ENCODE assay signal across 15 mouse cellular contexts in the genomic region with DNA sequence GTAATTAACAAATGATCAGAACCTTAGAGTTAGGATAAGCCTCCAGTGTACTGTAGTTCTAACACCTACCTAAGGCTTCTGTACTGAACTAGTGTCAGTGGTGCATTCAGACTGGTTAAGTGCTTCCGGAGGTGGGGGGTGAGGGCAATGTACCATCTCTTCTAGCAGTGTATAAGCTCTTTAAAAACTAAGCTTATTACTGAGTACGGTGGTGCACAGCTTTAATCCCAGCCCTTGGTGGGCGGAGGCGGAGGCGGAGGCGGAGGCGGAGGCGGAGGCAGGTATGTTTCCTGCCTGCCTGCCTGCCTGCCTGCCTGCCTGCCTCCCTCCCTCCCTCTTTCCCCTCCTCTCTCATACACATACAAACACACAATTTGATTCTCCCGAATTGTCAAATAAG. TPM values are rescaled to one million over a fixed set of nuclear protein-coding genes. Genes with fewer than 3 reads are reported as not detected.
A peak's percentile ranks its signal among the peaks of the same experiment; 100 is the strongest.
DNase-seq lines count a peak whose midpoint lies in the region; ATAC-seq and TF ChIP-seq lines count a peak whose summit lies in the region.
"Had no signal": no experiment of that assay in that cellular context is flagged by ENCODE, and none has a peak within 500 bp of the region (broad histone marks: within the 10 kb centered on the region; RNA-seq: fewer than 3 reads in every experiment).

No protein-coding gene starts in this region.

- peak; percentile 41; the same call in 1 of the 2 replicates for ATAC-seq in lung, embryonic 14.5 days (ENCODE audit: insufficient read depth)
- no peak for ATAC-seq in embryonic facial prominence, embryonic 12.5 days (ENCODE audit: insufficient number of reproducible peaks, insufficient read depth, low FRiP score, low TSS enrichment)
- ATAC-seq in embryonic facial prominence, embryonic 14.5 days (ENCODE audit: low read depth) = 0 out of 2 replicates have a peak, but pooled peaks have one; percentile 37
- ATAC-seq: midbrain, embryonic 13.5 days had no signal

- no peaks in the 10 kb centered on the region for H3K9me3 ChIP-seq in lung, embryonic 14.5 days (ENCODE audit: low read depth, low read length)
- H3K9me3 ChIP-seq in embryonic facial prominence, embryonic 12.5 days = no peaks in the 10 kb centered on the region
- no peaks in the 10 kb centered on the region for H3K9me3 ChIP-seq in embryonic facial prominence, embryonic 14.5 days (ENCODE audit: control insufficient read depth, low read length)
- H3K9me3 ChIP-seq: forebrain, embryonic 10.5 days; hindbrain, embryonic 15.5 days; kidney, embryonic 15.5 days; liver, embryonic 15.5 days; midbrain, embryonic 13.5 days had no signal

- H3K9ac ChIP-seq in lung, embryonic 14.5 days = no peak overlapping the region
- H3K9ac ChIP-seq in embryonic facial prominence, embryonic 12.5 days = no peak overlapping the region
- H3K9ac ChIP-seq in embryonic facial prominence, embryonic 14.5 days (ENCODE audit: low read depth, low read length) = no peak overlapping the region
- H3K9ac ChIP-seq: hindbrain, embryonic 15.5 days; kidney, embryonic 15.5 days; liver, embryonic 15.5 days; midbrain, embryonic 13.5 days had no signal

- H3K4me3 ChIP-seq in lung, embryonic 14.5 days (ENCODE audit: low read depth, low read length) = no peak overlapping the region
- H3K4me3 ChIP-seq in embryonic facial prominence, embryonic 12.5 days = no peak overlapping the region
- no peak overlapping the region for H3K4me3 ChIP-seq in embryonic facial prominence, embryonic 14.5 days (ENCODE audit: low read depth, low read length)
- H3K4me3 ChIP-seq: forebrain, embryonic 10.5 days; gastrocnemius, adult 2 months; hindbrain, embryonic 15.5 days; kidney, embryonic 15.5 days; liver, embryonic 15.5 days; midbrain, embryonic 13.5 days had no signal

- no peak for TF ChIP-seq CTCF in lung, embryonic 14.5 days (IDR thresholded peaks at IDR 0.05; ENCODE audit: low read depth)

- no peak overlapping the region for H3K27ac ChIP-seq in lung, embryonic 14.5 days (ENCODE audit: low read depth)
- H3K27ac ChIP-seq in embryonic facial prominence, embryonic 12.5 days = 0 out of 2 replicates have a peak overlapping the region, but pooled peaks have one; percentile 11
- H3K27ac ChIP-seq in embryonic facial prominence, embryonic 14.5 days (replicated peaks; ENCODE audit: low read depth, low read length) = peak overlapping the region; percentile 57; the same call in 1 of the 2 replicates
- H3K27ac ChIP-seq: gastrocnemius, adult 2 months; kidney, embryonic 15.5 days; liver, embryonic 15.5 days; macrophage had no signal

- no peaks in the 10 kb centered on the region for H3K27me3 ChIP-seq in lung, embryonic 14.5 days (ENCODE audit: insufficient read depth, low read length)
- no peaks in the 10 kb centered on the region for H3K27me3 ChIP-seq in embryonic facial prominence, embryonic 12.5 days
- H3K27me3 ChIP-seq in embryonic facial prominence, embryonic 14.5 days (replicated peaks; ENCODE audit: control insufficient read depth, insufficient read depth, low read length) = no peaks in the 10 kb centered on the region
- H3K27me3 ChIP-seq: hindbrain, embryonic 15.5 days; kidney, embryonic 15.5 days; liver, embryonic 15.5 days; midbrain, embryonic 13.5 days had no signal

- no peaks in the 10 kb centered on the region for H3K36me3 ChIP-seq in lung, embryonic 14.5 days (ENCODE audit: insufficient read depth)
- H3K36me3 ChIP-seq in embryonic facial prominence, embryonic 12.5 days = no peaks in the 10 kb centered on the region
- no peaks in the 10 kb centered on the region for H3K36me3 ChIP-seq in embryonic facial prominence, embryonic 14.5 days (ENCODE audit: control insufficient read depth, insufficient read depth, low read length)
- H3K36me3 ChIP-seq: forebrain, embryonic 10.5 days; hindbrain, embryonic 15.5 days; kidney, embryonic 15.5 days; liver, embryonic 15.5 days; midbrain, embryonic 13.5 days had no signal

- no peak overlapping the region for H3K4me2 ChIP-seq in lung, embryonic 14.5 days
- H3K4me2 ChIP-seq in embryonic facial prominence, embryonic 12.5 days (replicated peaks) = no peak overlapping the region
- H3K4me2 ChIP-seq in embryonic facial prominence, embryonic 14.5 days (ENCODE audit: low read depth, low read length) = no peak overlapping the region
- H3K4me2 ChIP-seq: hindbrain, embryonic 15.5 days; kidney, embryonic 15.5 days; liver, embryonic 15.5 days; midbrain, embryonic 13.5 days had no signal

- WGBS in lung, embryonic 14.5 days = 81% methylated on average over 9 of the region's 9 CpGs
- 75% methylated on average over 9 of the region's 9 CpGs for WGBS in embryonic facial prominence, embryonic 12.5 days
- 79% methylated on average over 9 of the region's 9 CpGs for WGBS in embryonic facial prominence, embryonic 14.5 days

- DNase-seq in lung, embryonic 14.5 days = no peak
- DNase-seq in lung, postnatal 14 days = no peak
- DNase-seq in embryonic facial prominence, embryonic 14.5 days (ENCODE audit: low spot score) = no peak
- peak; percentile 54 for DNase-seq in retina, postnatal 1 day
- no peak for DNase-seq in Muller cell, postnatal 12 days (ENCODE audit: inconsistent ontology term)
- DNase-seq in T-cell, adult 2 months (ENCODE audit: low spot score) = no peak
- DNase-seq: gastrocnemius, adult 2 months; layer of hippocampus, postnatal 36 days had no signal

- H3K4me1 ChIP-seq in lung, embryonic 14.5 days (ENCODE audit: insufficient read depth) = peaks cover 12% of the 10 kb centered on the region; the same call in 1 of the 2 replicates
- H3K4me1 ChIP-seq in embryonic facial prominence, embryonic 12.5 days = peaks cover 24% of the 10 kb centered on the region
- peaks cover 24% of the 10 kb centered on the region for H3K4me1 ChIP-seq in embryonic facial prominence, embryonic 14.5 days (ENCODE audit: control insufficient read depth, insufficient read depth, low read length)
- H3K4me1 ChIP-seq: liver, embryonic 15.5 days had no signal

RNA-seq across cellular contexts. Expression of a gene that starts 58.7 kb away (rescaled TPM):
- 13.6 and 14.5 TPM in 2 replicates for polyA plus RNA-seq in lung, embryonic 14.5 days (2014; fragmentation: Nextera tagmentation; extraction: Ambion mirVana)
- 5.8 and 7.5 TPM in 2 replicates for polyA plus RNA-seq in embryonic facial prominence, embryonic 12.5 days (2016; fragmentation: Nextera tagmentation; extraction: Ambion mirVana)
- polyA plus RNA-seq in embryonic facial prominence, embryonic 14.5 days (2014; fragmentation: Nextera tagmentation; extraction: Ambion mirVana) = 4.5 and 6.4 TPM in 2 replicates
